Mouse (Mus musculus) midbrain, postnatal 0 days (tissue): ENCODE measurements around the gene Tnrc6a. TPM values are rescaled to one million over a fixed set of nuclear protein-coding genes. Genes with fewer than 3 reads are reported as not detected.

ENCODE experiments used
- ATAC-seq: fragments of 200-750 bp; cut with Nextera tagmentation; 2 replicates; pipeline ENCODE4 v1.8.0; 2017; ENCODE audit warnings: moderate number of reproducible peaks, mild to moderate bottlenecking, moderate TSS enrichment, moderate library complexity; ENCODE audit not compliant: low FRiP score
- DNase-seq: peaks from one replicate; pipeline ENCODE4 v3.0.0-alpha.2; 2015; ENCODE audit warnings: low spot score
- H3K27ac ChIP-seq: fragments of 300-500 bp; sonication (generic); 2 replicates; pipeline ENCODE4 v1.5.1; 2014; ENCODE audit warnings: low read depth, mild to moderate bottlenecking, low read length, mixed read lengths
- H3K27me3 ChIP-seq: fragments of 300-500 bp; sonication (generic); 2 replicates; pipeline ENCODE4 v1.6.1; 2014; ENCODE audit warnings: low read length, control low read depth, mixed read lengths; ENCODE audit not compliant: insufficient read depth
- H3K36me3 ChIP-seq: fragments of 300-500 bp; sonication (generic); 2 replicates; pipeline ENCODE4 v1.6.1; 2014; ENCODE audit warnings: low read length, control low read depth, mixed read lengths; ENCODE audit not compliant: insufficient read depth
- H3K4me1 ChIP-seq: fragments of 300-500 bp; sonication (generic); 2 replicates; pipeline ENCODE4 v1.6.1; 2014; ENCODE audit warnings: mild to moderate bottlenecking, control low read depth, antibody characterized with exemption, low read length, mixed read lengths; ENCODE audit not compliant: insufficient read depth
- H3K4me2 ChIP-seq: fragments of 300-500 bp; sonication (generic); 2 replicates; pipeline ENCODE4 v1.6.1; 2014; ENCODE audit warnings: low read depth, mild to moderate bottlenecking, low read length, mixed read lengths; ENCODE audit not compliant: poor library complexity, severe bottlenecking
- H3K4me3 ChIP-seq: fragments of 300-500 bp; sonication (generic); 2 replicates; pipeline ENCODE4 v1.5.1; 2014; ENCODE audit warnings: low read depth, mild to moderate bottlenecking, low read length, moderate library complexity
- H3K9ac ChIP-seq: fragments of 300-500 bp; sonication (generic); replicated peaks from 2 replicates; pipeline ENCODE4 v1.6.1; 2014; ENCODE audit warnings: mild to moderate bottlenecking, low read length, moderate library complexity, mixed read lengths; ENCODE audit not compliant: poor library complexity, severe bottlenecking
- H3K9me3 ChIP-seq: fragments of 300-500 bp; sonication (generic); 2 replicates; pipeline ENCODE4 v1.6.1; 2016; ENCODE audit warnings: low read length, control low read depth
- CTCF ChIP-seq: IDR thresholded peaks from 2 replicates; pipeline ENCODE4 v1.5.1; 2016; ENCODE audit warnings: antibody characterized with exemption, mild to moderate bottlenecking
- WGBS: fragments of 180-500 bp; shearing (Covaris S2); extraction: QIAGEN DNeasy Blood & Tissue Kit; methylation state at CpG from one replicate; pipeline ENCODE4 v1.1.7; 2014; 5-methylcytosine and 5-hydroxymethylcytosine counted together
- polyA plus RNA-seq: library from polyadenylated mRNA; unstranded; fragments of >200 nt; fragmentation: Nextera tagmentation; extraction: Ambion mirVana; gene quantifications from 2 replicates; pipeline ENCODE4 v1.2.1, GENCODE M21; 2015
- total RNA-seq: library from RNA; depleted of rRNA; stranded (reverse); fragments of >200 nt; gene quantifications from 2 replicates; pipeline ENCODE4 v1.2.3, GENCODE M21; 2014

Gene Tnrc6a
- total and polyA plus RNA-seq, 2 experiments from 2014 or later = 53.2 to 73.9 TPM

DNA sequence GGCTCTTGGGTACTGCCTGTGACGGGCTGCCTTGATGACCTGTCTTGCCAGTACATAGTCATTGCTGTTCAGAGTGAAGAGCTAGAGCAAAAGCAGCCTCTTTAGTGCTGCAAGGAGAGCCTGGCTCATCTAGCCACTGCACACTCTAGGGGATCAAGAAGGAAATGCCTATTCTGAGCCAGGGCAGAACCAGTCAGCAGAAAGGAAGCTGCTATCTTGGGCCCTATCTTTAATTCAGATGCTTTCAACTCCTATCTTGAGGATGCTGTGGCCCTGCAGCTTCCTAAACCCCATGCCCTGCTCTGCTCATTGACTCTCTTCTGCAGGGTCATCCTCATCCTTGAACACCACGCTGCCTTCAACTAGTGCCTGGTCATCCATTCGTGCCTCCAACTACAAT, 64.8 kb downstream of the Tnrc6a start:
- no peak for TF ChIP-seq CTCF
- no peak for ATAC-seq
- Histone ChIP-seq H3K27ac (no peak overlapping the region), H3K4me1 (no peaks in the 10 kb centered on the region), H3K9ac (no peak overlapping the region), H3K4me2 (no peak overlapping the region), H3K9me3 (no peaks in the 10 kb centered on the region), H3K4me3 (no peak overlapping the region), H3K27me3 (no peaks in the 10 kb centered on the region), H3K36me3 (peaks cover 70% of the 10 kb centered on the region)
- WGBS = 91% methylated on average over 3 of the region's 3 CpGs
- no peak for DNase-seq

DNA sequence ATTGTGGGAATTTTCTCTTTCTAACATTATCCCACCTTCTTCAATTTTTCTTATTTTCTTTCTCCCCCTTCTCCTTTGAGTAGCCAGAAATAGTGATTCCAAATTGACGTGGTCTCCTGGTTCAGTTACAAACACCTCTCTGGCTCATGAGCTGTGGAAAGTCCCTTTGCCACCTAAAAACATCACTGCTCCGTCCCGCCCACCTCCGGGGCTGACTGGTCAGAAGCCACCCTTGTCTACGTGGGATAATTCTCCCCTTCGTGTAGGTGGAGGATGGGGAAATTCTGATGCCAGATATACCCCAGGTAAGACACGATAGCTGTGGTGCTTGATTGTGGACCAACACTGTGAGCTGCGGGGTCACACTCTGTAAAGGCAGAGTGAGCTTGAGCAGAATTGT, 66.1 kb downstream of the Tnrc6a start:
- no peaks in the 10 kb centered on the region for H3K4me1 ChIP-seq
- H3K9me3 ChIP-seq = no peaks in the 10 kb centered on the region
- DNase-seq = no peak
- 96% methylated on average over 8 of the region's 8 CpGs for WGBS
- no peak overlapping the region for H3K4me2 ChIP-seq
- no peak overlapping the region for H3K9ac ChIP-seq
- no peaks in the 10 kb centered on the region for H3K27me3 ChIP-seq
- H3K4me3 ChIP-seq = no peak overlapping the region
- no peak for ATAC-seq
- no peak for TF ChIP-seq CTCF
- no peak overlapping the region for H3K27ac ChIP-seq
- H3K36me3 ChIP-seq = peaks cover 71% of the 10 kb centered on the region

DNA sequence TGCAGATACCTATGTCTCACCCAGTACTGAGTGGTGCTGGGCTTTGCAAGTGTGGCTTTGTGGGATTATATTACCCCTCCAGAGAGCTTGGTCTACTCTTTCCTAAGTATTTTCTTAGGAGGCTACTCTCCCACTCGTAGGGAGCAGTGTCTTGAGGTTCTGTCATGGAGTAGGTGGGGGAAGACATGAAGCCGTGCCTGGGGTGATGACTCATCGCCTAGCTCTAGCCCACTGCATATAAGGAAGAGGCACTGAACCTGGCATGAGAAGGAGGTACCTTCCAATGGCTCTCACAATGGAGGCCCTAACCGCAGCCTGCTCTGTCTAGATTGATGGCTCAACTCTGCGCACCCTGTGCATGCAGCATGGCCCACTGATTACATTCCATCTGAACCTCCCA, 68.0 kb downstream of the Tnrc6a start:
- WGBS = 93% methylated on average over 5 of the region's 5 CpGs
- Histone ChIP-seq H3K4me3 (no peak overlapping the region), H3K36me3 (peaks cover 64% of the 10 kb centered on the region), H3K27me3 (no peaks in the 10 kb centered on the region), H3K9me3 (no peaks in the 10 kb centered on the region), H3K27ac (no peak overlapping the region), H3K9ac (no peak overlapping the region), H3K4me2 (no peak overlapping the region), H3K4me1 (no peaks in the 10 kb centered on the region)
- TF ChIP-seq CTCF = no peak
- no peak for DNase-seq
- no peak for ATAC-seq

DNA sequence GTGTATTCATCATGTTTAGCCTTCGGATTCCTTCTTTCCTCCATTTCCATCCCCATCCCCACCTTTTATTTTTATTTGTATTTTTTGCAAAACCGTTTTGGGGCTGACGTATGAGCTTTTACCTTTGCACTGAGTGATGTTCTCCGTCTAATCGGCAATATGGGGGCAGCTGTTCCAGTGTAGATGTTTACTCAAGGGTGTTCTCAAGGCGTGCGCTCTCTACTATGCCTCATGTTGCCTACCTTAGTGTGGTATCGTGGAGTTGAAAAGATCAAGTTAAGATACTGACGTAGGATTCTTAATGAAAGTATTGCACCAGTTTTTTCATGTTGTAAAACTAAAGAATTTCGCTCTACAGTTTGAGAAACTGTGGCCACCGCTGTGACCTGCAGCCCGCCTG, 69.5 kb downstream of the Tnrc6a start:
- H3K4me3 ChIP-seq = no peak overlapping the region
- 97% methylated on average over 12 of the region's 12 CpGs for WGBS
- no peaks in the 10 kb centered on the region for H3K4me1 ChIP-seq
- DNase-seq (no peak), ATAC-seq (no peak)
- no peaks in the 10 kb centered on the region for H3K9me3 ChIP-seq
- no peak overlapping the region for H3K4me2 ChIP-seq
- TF ChIP-seq CTCF = no peak
- H3K9ac ChIP-seq = no peak overlapping the region
- peaks cover 53% of the 10 kb centered on the region for H3K36me3 ChIP-seq
- H3K27ac ChIP-seq = no peak overlapping the region
- no peaks in the 10 kb centered on the region for H3K27me3 ChIP-seq

DNA sequence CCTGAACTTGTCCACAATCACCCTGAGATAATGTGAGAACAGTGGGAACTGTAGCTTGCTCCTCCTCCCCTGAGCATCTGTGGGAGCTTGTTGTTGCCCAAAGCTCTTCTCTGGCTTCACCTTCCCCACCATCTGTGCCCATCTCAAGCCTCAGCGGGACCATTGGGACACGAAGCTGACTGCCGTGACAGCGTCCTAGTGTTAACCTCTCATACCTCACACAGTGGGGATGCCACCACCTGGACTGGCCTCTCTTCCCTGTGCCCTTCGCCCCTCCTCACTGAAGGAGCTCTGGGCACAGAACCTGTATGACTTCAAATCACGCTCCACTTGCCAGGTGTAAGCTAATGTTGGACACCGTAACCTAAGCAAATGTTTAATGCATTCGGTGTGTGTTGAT, 71.0 kb downstream of the Tnrc6a start:
- peaks cover 38% of the 10 kb centered on the region for H3K36me3 ChIP-seq

DNA sequence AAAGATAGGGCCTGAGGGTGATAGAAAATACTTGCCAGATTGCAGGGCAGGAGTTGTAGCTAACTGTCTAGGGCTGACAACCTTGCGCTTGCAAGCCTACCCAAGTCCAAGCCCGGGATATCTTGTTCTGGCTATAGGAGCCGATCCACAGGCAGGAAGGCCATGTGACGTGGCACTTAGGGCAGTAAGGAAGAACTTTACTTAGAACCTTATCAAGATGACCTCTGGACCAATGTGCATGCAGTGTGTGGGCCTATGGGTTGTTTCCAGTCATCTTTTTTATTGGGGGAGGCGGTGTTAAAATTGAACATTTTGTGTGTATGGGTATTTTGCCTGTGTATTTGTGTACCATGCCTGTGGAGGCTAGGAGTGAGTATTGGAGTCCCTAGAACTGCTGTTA, 72.7 kb downstream of the Tnrc6a start:
- Histone ChIP-seq H3K9me3 (no peaks in the 10 kb centered on the region), H3K4me3 (no peak overlapping the region), H3K4me2 (no peak overlapping the region), H3K27me3 (no peaks in the 10 kb centered on the region), H3K36me3 (peaks cover 25% of the 10 kb centered on the region), H3K4me1 (no peaks in the 10 kb centered on the region), H3K9ac (no peak overlapping the region), H3K27ac (no peak overlapping the region)
- 93% methylated on average over 5 of the region's 5 CpGs for WGBS
- no peak for ATAC-seq
- no peak for DNase-seq
- no peak for TF ChIP-seq CTCF

More for the DNA sequence above, 71.0 kb downstream of the Tnrc6a start:
- no peak overlapping the region for H3K4me3 ChIP-seq
- no peaks in the 10 kb centered on the region for H3K9me3 ChIP-seq
- no peak for TF ChIP-seq CTCF
- H3K4me2 ChIP-seq = no peak overlapping the region
- H3K27me3 ChIP-seq = no peaks in the 10 kb centered on the region
- H3K4me1 ChIP-seq = no peaks in the 10 kb centered on the region
- 89% methylated on average over 8 of the region's 8 CpGs for WGBS
- no peak for ATAC-seq
- no peak for DNase-seq
- H3K9ac ChIP-seq = no peak overlapping the region
- H3K27ac ChIP-seq = no peak overlapping the region
